Mouse (Mus musculus) liver, embryonic 14 days (tissue): Measurements from ENCODE around the gene Olfr623. TPM values are rescaled to one million over a fixed set of nuclear protein-coding genes. Genes with fewer than 3 reads are reported as not detected.

ENCODE experiments used
- polyA plus RNA-seq: library from polyadenylated mRNA; depleted of rRNA; stranded (reverse); fragments of >200 nt; gene quantifications from 2 replicates; pipeline ENCODE4 v1.2.3, GENCODE M21; 2012; rRNA removed

The Olfr623 gene
- not detected in 2 replicates for polyA plus RNA-seq

DNA sequence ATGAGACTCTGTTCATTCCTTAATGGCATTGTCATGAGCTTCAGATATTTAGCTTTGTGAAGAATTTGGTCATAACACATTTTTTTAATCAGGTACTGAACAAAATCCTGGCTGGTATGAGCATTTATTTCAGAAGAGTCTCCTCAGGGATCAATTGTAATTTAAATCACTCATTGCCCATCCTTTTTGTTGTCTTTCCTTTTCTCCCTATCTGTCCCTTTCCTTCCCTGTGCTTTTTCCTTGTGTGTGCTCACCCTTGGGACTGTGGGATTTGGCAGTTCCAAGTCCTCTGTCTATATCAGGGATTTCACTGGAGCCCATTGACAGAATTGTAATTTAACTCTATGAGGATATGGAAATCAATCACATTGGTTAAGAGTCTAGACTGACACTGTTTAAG lies at the start of gene Olfr623:
TSS of gene Olfr623 (minus strand) at position 101 of the 400 bp plus-strand sequence.

DNA sequence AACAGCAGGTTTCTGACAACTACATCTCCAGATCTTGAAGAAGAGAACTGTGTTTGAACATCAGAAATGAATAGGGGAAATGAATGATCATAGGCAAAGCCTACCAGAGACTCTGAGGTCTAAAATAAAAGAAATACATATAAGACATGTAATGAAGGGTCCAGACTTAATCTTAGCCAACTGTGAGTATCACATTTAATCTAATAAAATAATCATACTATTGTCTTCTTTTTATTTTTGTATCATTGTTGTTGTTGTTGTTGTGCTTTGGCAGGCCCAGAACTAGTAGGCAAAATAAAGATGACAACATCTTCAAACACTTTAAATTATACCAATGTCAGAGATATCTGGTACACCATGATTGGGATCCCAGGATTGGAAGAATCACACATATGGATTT lies 18.9 kb upstream of the Olfr623 start, which contains the start of gene Olfr625-ps1:
TSS of gene Olfr625-ps1 (plus strand) at position 301 of the 400 bp plus-strand sequence.

DNA sequence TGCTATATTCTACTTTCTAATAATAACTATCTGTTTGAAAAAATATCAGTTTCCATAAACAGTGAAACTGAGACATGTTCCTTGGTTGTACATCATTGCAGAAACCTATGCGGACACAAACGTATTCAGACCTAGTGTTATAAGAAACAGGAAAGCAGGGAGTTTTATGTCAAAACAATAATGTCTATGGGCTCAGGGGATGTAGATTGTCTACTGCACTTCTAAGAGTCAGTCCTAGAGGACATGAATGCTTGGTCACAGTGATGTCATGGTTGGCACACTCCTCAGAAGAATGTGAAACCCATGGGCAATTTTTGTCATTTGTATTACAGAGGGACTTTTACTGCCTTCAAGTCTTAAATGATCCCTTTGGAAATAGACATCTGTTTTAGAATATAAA lies 7.6 kb upstream of the Olfr623 start, which contains the start of gene Olfr624:
TSS of gene Olfr624 (minus strand) at position 101 of the 400 bp plus-strand sequence.

GRCm38 (mm10) chr7:103642602-103643001 lies 20.9 kb downstream of the Olfr623 start, which contains the start of gene Olfr622:
TSS of gene Olfr622 (minus strand) at chr7:103642702.

GRCm38 (mm10) chr7:103612434-103612833 lies 51.1 kb downstream of the Olfr623 start, which contains the start of gene Olfr620:
TSS of gene Olfr620 (minus strand) at chr7:103612534.

Other genes with a start within 250 kb of the Olfr623 start
- not detected in 2 replicates for gene Usp17lc, start 248.6 kb downstream of the Olfr623 start, polyA plus RNA-seq
- not detected in 2 replicates for gene Olfr605, start 218.3 kb downstream of the Olfr623 start, polyA plus RNA-seq
- not detected in 2 replicates for gene Olfr606, start 214.7 kb downstream of the Olfr623 start, polyA plus RNA-seq
- gene Olfr607, start 199.5 kb downstream of the Olfr623 start, polyA plus RNA-seq = not detected in 2 replicates
- gene Olfr608, start 193.8 kb downstream of the Olfr623 start, polyA plus RNA-seq = not detected in 2 replicates
- not detected in 2 replicates for gene Olfr609, start 165.6 kb downstream of the Olfr623 start, polyA plus RNA-seq
- gene Olfr610, start 151.6 kb downstream of the Olfr623 start, polyA plus RNA-seq = not detected in 2 replicates
- not detected in 2 replicates for gene Olfr611, start 142.9 kb downstream of the Olfr623 start, polyA plus RNA-seq
- gene Olfr612, start 121.0 kb downstream of the Olfr623 start, polyA plus RNA-seq = not detected in 2 replicates
- not detected in 2 replicates for gene Olfr613, start 115.6 kb downstream of the Olfr623 start, polyA plus RNA-seq
- gene Olfr615, start 107.6 kb downstream of the Olfr623 start, polyA plus RNA-seq = not detected in 2 replicates
- gene Olfr616, start 94.6 kb downstream of the Olfr623 start, polyA plus RNA-seq = not detected in 2 replicates
- not detected in 2 replicates for gene Olfr617, start 90.6 kb downstream of the Olfr623 start, polyA plus RNA-seq
- gene Olfr618, start 73.6 kb downstream of the Olfr623 start, polyA plus RNA-seq = not detected in 2 replicates
- gene Olfr619, start 63.1 kb downstream of the Olfr623 start, polyA plus RNA-seq = not detected in 2 replicates
- not detected in 2 replicates for gene Olfr620, start 51.2 kb downstream of the Olfr623 start, polyA plus RNA-seq
- gene Olfr622, start 21.0 kb downstream of the Olfr623 start, polyA plus RNA-seq = 0.02 TPM in 1 of 2 replicates, not detected in the other
- gene Olfr624, start 7.5 kb upstream of the Olfr623 start, polyA plus RNA-seq = under 0.01 TPM in 2 replicates
- gene Olfr625-ps1, start 19.0 kb upstream of the Olfr623 start, polyA plus RNA-seq = not detected in 2 replicates
- not detected in 2 replicates for gene Olfr243, start 51.0 kb upstream of the Olfr623 start, polyA plus RNA-seq
- gene Olfr628, start 66.7 kb upstream of the Olfr623 start, polyA plus RNA-seq = not detected in 2 replicates
- 0.06 and 0.08 TPM in 2 replicates for gene Olfr629, start 81.2 kb upstream of the Olfr623 start, polyA plus RNA-seq
- 0.03 TPM in 2 replicates for gene Olfr630, start 93.6 kb upstream of the Olfr623 start, polyA plus RNA-seq
- 0.01 TPM in 1 of 2 replicates, not detected in the other for gene Olfr69, start 107.9 kb upstream of the Olfr623 start, polyA plus RNA-seq
- 0.06 and 0.08 TPM in 2 replicates for gene Olfr68, start 116.0 kb upstream of the Olfr623 start, polyA plus RNA-seq
- gene Olfr67, start 128.1 kb upstream of the Olfr623 start, polyA plus RNA-seq = 0.01 and 0.02 TPM in 2 replicates
- gene Hbb-bt, start 150.3 kb upstream of the Olfr623 start, polyA plus RNA-seq = 72,714 and 77,546 TPM in 2 replicates
- 210,584 and 218,066 TPM in 2 replicates for gene Hbb-bs, start 164.4 kb upstream of the Olfr623 start, polyA plus RNA-seq
- 0.17 and 0.27 TPM in 2 replicates for gene Hbb-bh2, start 176.8 kb upstream of the Olfr623 start, polyA plus RNA-seq
- 208 and 218 TPM in 2 replicates for gene Hbb-bh1, start 179.5 kb upstream of the Olfr623 start, polyA plus RNA-seq
- gene Hbb-y, start 189.5 kb upstream of the Olfr623 start, polyA plus RNA-seq = 398 and 559 TPM in 2 replicates
- 0.01 and 0.05 TPM in 2 replicates for gene Olfr66, start 222.6 kb upstream of the Olfr623 start, polyA plus RNA-seq
- not detected in 2 replicates for gene Olfr64, start 230.8 kb upstream of the Olfr623 start, polyA plus RNA-seq
- not detected in 2 replicates for gene Olfr65, start 239.8 kb upstream of the Olfr623 start, polyA plus RNA-seq